In the genomic region with DNA sequence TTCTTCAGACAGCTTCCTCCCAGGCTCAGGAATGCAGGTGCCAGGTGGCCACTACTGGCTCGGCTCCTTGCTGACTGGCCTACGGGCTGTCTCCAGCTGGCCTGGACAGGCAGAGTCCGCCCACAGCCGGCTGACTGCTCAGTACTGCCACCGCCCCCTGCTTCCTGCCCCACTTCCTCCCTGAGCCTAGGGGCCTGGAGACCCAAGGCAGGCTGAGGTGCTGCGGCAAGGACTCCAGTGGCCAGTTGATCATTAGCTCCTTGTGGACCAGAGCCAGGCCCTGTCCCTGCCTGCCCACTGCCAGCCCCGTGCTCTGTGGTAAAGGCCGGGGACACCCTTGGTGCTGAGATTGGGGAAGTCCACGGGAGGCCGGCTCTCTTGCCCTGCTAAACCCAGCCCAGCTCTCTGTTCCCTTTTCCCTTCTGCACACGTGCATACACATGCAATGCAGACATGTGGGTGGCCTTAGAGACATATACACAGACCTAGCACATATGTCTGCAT, we compare ENCODE assay signal across 8 mouse cellular contexts. TPM values are rescaled to one million over a fixed set of nuclear protein-coding genes. Genes with fewer than 3 reads are reported as not detected.
DNase-seq lines count a peak whose midpoint lies in the region; ATAC-seq lines count a peak whose summit lies in the region.

No protein-coding gene starts in this region.

- no peak for ATAC-seq in forebrain, embryonic 15.5 days (replicated peaks)
- no peak for ATAC-seq in forebrain, embryonic 13.5 days
- ATAC-seq in intestine, embryonic 14.5 days (replicated peaks; ENCODE audit: low FRiP score, low TSS enrichment, low read depth): peak; percentile 81
- ATAC-seq in megakaryocyte progenitor cell, adult 5-6 weeks (replicated peaks; ENCODE audit: poor library complexity): peak; percentile 78

- H3K9ac ChIP-seq in forebrain, embryonic 15.5 days (replicated peaks): no peak overlapping the region
- H3K9ac ChIP-seq in forebrain, embryonic 13.5 days: no peak overlapping the region
- H3K9ac ChIP-seq in intestine, embryonic 14.5 days (ENCODE audit: low read length): peak overlapping the region; percentile 8; the same call in 1 of the 2 replicates

- H3K4me1 ChIP-seq in forebrain, embryonic 15.5 days: no peaks in the 10 kb centered on the region
- no peaks in the 10 kb centered on the region for H3K4me1 ChIP-seq in forebrain, embryonic 13.5 days
- peaks cover 12% of the 10 kb centered on the region for H3K4me1 ChIP-seq in intestine, embryonic 14.5 days (replicated peaks; ENCODE audit: control insufficient read depth, insufficient read depth, low read length)

- peak overlapping the region; percentile 31; the same call in 1 of the 2 replicates for H3K27ac ChIP-seq in forebrain, embryonic 15.5 days (replicated peaks)
- no peak overlapping the region for H3K27ac ChIP-seq in forebrain, embryonic 13.5 days
- peak overlapping the region; percentile 67 for H3K27ac ChIP-seq in intestine, embryonic 14.5 days (ENCODE audit: low read depth)

- no peak overlapping the region for H3K4me2 ChIP-seq in forebrain, embryonic 15.5 days (replicated peaks)
- H3K4me2 ChIP-seq in forebrain, embryonic 13.5 days: no peak overlapping the region
- H3K4me2 ChIP-seq in intestine, embryonic 14.5 days (ENCODE audit: low read length): peak overlapping the region; percentile 16; the same call in 1 of the 2 replicates

- 68% methylated on average over 11 of the region's 11 CpGs for WGBS in forebrain, embryonic 15.5 days
- WGBS in forebrain, embryonic 13.5 days: 61% methylated on average over 11 of the region's 11 CpGs
- 37% methylated on average over 11 of the region's 11 CpGs for WGBS in intestine, embryonic 14.5 days

- no peak overlapping the region for H3K4me3 ChIP-seq in forebrain, embryonic 15.5 days
- no peak overlapping the region for H3K4me3 ChIP-seq in forebrain, embryonic 13.5 days
- H3K4me3 ChIP-seq in intestine, embryonic 14.5 days (ENCODE audit: low read depth, low read length): peak overlapping the region; percentile 16; the same call in 1 of the 2 replicates

- peak; percentile 45 to 50 for DNase-seq in cerebellum, postnatal 10 days
- DNase-seq in gastrocnemius, postnatal 36 days: peak; percentile 36 to 47
- peak; percentile 65 for DNase-seq in intestine, embryonic 14.5 days (ENCODE audit: low spot score)
- peak; percentile 59 to 66 for DNase-seq in left cerebral cortex, postnatal 25 days (ENCODE audit: low spot score in 2 of 2)
- peak; percentile 77 to 79 for DNase-seq in spleen, postnatal 36 days (ENCODE audit: low spot score in 2 of 2)

- no peaks in the 10 kb centered on the region for H3K36me3 ChIP-seq in forebrain, embryonic 15.5 days
- no peaks in the 10 kb centered on the region for H3K36me3 ChIP-seq in forebrain, embryonic 13.5 days (ENCODE audit: poor library complexity, severe bottlenecking)
- H3K36me3 ChIP-seq in intestine, embryonic 14.5 days (ENCODE audit: control insufficient read depth, insufficient read depth, low read length): no peaks in the 10 kb centered on the region

- intact Hi-C loops in gastrocnemius, postnatal 36 days (cut with DNase I): no loop called here
- intact Hi-C loops in left cerebral cortex, postnatal 25 days (cut with DNase I): no loop called here

- H3K9me3 ChIP-seq in forebrain, embryonic 15.5 days: no peaks in the 10 kb centered on the region
- no peaks in the 10 kb centered on the region for H3K9me3 ChIP-seq in forebrain, embryonic 13.5 days (replicated peaks)
- no peaks in the 10 kb centered on the region for H3K9me3 ChIP-seq in intestine, embryonic 14.5 days (ENCODE audit: control insufficient read depth, low read length)

- no peaks in the 10 kb centered on the region for H3K27me3 ChIP-seq in forebrain, embryonic 15.5 days
- H3K27me3 ChIP-seq in forebrain, embryonic 13.5 days: no peaks in the 10 kb centered on the region
- no peaks in the 10 kb centered on the region for H3K27me3 ChIP-seq in intestine, embryonic 14.5 days (replicated peaks; ENCODE audit: control insufficient read depth, insufficient read depth, low read length)

RNA-seq across cellular contexts. Expression of a gene that starts 10.8 kb away (rescaled TPM):
- polyA plus RNA-seq in forebrain, embryonic 15.5 days (2015; fragmentation: Nextera tagmentation; extraction: Ambion mirVana): 1.5 and 1.9 TPM in 2 replicates
- polyA plus RNA-seq in forebrain, embryonic 13.5 days (2015; fragmentation: Nextera tagmentation; extraction: Ambion mirVana): 1.7 and 2.1 TPM in 2 replicates
- total RNA-seq in gastrocnemius, postnatal 36 days (2021): 1 to 10 TPM; 2.0 to 3.2 TPM
- 7.9 and 10.1 TPM in 2 replicates for polyA plus RNA-seq in intestine, embryonic 14.5 days (2014; fragmentation: Nextera tagmentation; extraction: Ambion mirVana)
- total RNA-seq in left cerebral cortex, postnatal 25 days (2021): 1 to 10 TPM; 2.7 to 3.0 TPM
- 2.7 and 4.1 TPM in 2 replicates for total RNA-seq in megakaryocyte progenitor cell, adult 5-6 weeks (2015)
- total RNA-seq in megakaryocyte progenitor cell, adult 5-6 weeks (2017): 2.9 and 5.5 TPM in 2 replicates

RNA-seq across cellular contexts. Expression of a gene that starts 28.7 kb away (rescaled TPM):
- polyA plus RNA-seq in forebrain, embryonic 15.5 days (2015; fragmentation: Nextera tagmentation; extraction: Ambion mirVana): 8.5 and 9.1 TPM in 2 replicates
- polyA plus RNA-seq in forebrain, embryonic 13.5 days (2015; fragmentation: Nextera tagmentation; extraction: Ambion mirVana): 2.0 and 3.5 TPM in 2 replicates
- 10 to 100 TPM; 36.6 to 37.1 TPM for total RNA-seq in gastrocnemius, postnatal 36 days (2021)
- polyA plus RNA-seq in intestine, embryonic 14.5 days (2014; fragmentation: Nextera tagmentation; extraction: Ambion mirVana): 3.1 and 4.4 TPM in 2 replicates
- total RNA-seq in left cerebral cortex, postnatal 25 days (2021): 100 to 1,000 TPM; 175 to 209 TPM
- 0.59 TPM in 1 of 2 replicates, not detected in the other for total RNA-seq in megakaryocyte progenitor cell, adult 5-6 weeks (2015)
- total RNA-seq in megakaryocyte progenitor cell, adult 5-6 weeks (2017): 0.14 TPM in 1 of 2 replicates, not detected in the other

RNA-seq across cellular contexts. Expression of a gene that starts 49.4 kb away (rescaled TPM):
- 9.6 and 10.9 TPM in 2 replicates for polyA plus RNA-seq in forebrain, embryonic 15.5 days (2015; fragmentation: Nextera tagmentation; extraction: Ambion mirVana)
- 6.3 and 6.8 TPM in 2 replicates for polyA plus RNA-seq in forebrain, embryonic 13.5 days (2015; fragmentation: Nextera tagmentation; extraction: Ambion mirVana)
- 10 to 100 TPM; 39.4 to 40.5 TPM for total RNA-seq in gastrocnemius, postnatal 36 days (2021)
- polyA plus RNA-seq in intestine, embryonic 14.5 days (2014; fragmentation: Nextera tagmentation; extraction: Ambion mirVana): 39.1 and 47.9 TPM in 2 replicates
- 1 to 10 TPM; 6.4 to 7.4 TPM for total RNA-seq in left cerebral cortex, postnatal 25 days (2021)
- not detected in 2 replicates for total RNA-seq in megakaryocyte progenitor cell, adult 5-6 weeks (2015)
- total RNA-seq in megakaryocyte progenitor cell, adult 5-6 weeks (2017): not detected in 2 replicates

Comparison
In these comparisons a context has a peak if more than half of its experiments do, and no peak if none do; other contexts are left out.
1. ATAC-seq: peak in intestine, embryonic 14.5 days (single experiment) and megakaryocyte progenitor cell, adult 5-6 weeks (single experiment); none in forebrain, embryonic 15.5 days (single experiment) and forebrain, embryonic 13.5 days (single experiment).
2. RNA of a gene that starts 28.7 kb away (total RNA-seq): 175 to 209 TPM in left cerebral cortex, postnatal 25 days and 36.6 to 37.1 TPM in gastrocnemius, postnatal 36 days; 0.14 to 0.59 TPM in megakaryocyte progenitor cell, adult 5-6 weeks; every median in the first group is over 10 times any median in the second.
3. RNA of a gene that starts 49.4 kb away (total RNA-seq): 39.4 to 40.5 TPM in gastrocnemius, postnatal 36 days and 6.4 to 7.4 TPM in left cerebral cortex, postnatal 25 days; not detected in megakaryocyte progenitor cell, adult 5-6 weeks; every median in the first group is over 4 times any median in the second.
4. Peak in every context shown above with its lines, with median percentiles within 50 percentile points of each other: DNase-seq.